Mouse (Mus musculus) myocyte (in vitro differentiated cells): ENCODE measurements around the gene Heg1. TPM values are rescaled to one million over a fixed set of nuclear protein-coding genes. Genes with fewer than 3 reads are reported as not detected.

Experiments
- H3K27me3 ChIP-seq: one replicate; pipeline ENCODE4 v1.6.1; 2011; ENCODE audit not compliant: control insufficient read depth, insufficient read depth, insufficient read length
- H3K36me3 ChIP-seq: one replicate; pipeline ENCODE4 v1.6.1; 2011; ENCODE audit not compliant: control insufficient read depth, insufficient read depth
- H3K4me2 ChIP-seq: one replicate; pipeline ENCODE4 v1.6.1; 2011; ENCODE audit warnings: low read depth, control low read depth
- H3K4me3 ChIP-seq: one replicate; pipeline ENCODE4 v1.5.1; 2011; ENCODE audit warnings: mild to moderate bottlenecking, control low read depth, moderate library complexity
- H3K79me2 ChIP-seq: one replicate; pipeline ENCODE4 v1.6.1; 2011; ENCODE audit not compliant: control insufficient read depth, insufficient read depth
- H3ac ChIP-seq: one replicate; pipeline ENCODE4 v1.6.1; 2011; ENCODE audit not compliant: control insufficient read depth, insufficient read length
- CEBPB ChIP-seq: IDR thresholded peaks from 2 replicates; pipeline ENCODE4 v1.6.1; 2011; ENCODE audit warnings: mild to moderate bottlenecking, moderate library complexity; ENCODE audit not compliant: poor library complexity, insufficient read depth, severe bottlenecking
- E2F4 ChIP-seq: IDR thresholded peaks from one replicate; pipeline ENCODE4 v1.6.1; 2011; ENCODE audit warnings: mild to moderate bottlenecking, control low read depth, moderate library complexity; ENCODE audit not compliant: insufficient read depth
- MAX ChIP-seq: IDR thresholded peaks from one replicate; pipeline ENCODE4 v1.6.1; 2011; ENCODE audit warnings: low read depth, mild to moderate bottlenecking, control low read depth
- MYOD1 ChIP-seq, 3 experiments: IDR thresholded peaks; one replicate each; pipeline ENCODE4 v1.6.1; 2011; ENCODE audit warnings: control low read depth in 2 of 3, low read depth in 2 of 3, mild to moderate bottlenecking in 2 of 3, moderate library complexity in 1 of 3; ENCODE audit not compliant: insufficient read length in 2 of 3, control insufficient read depth in 1 of 3
- MYOG ChIP-seq, 3 experiments: IDR thresholded peaks; one replicate each; pipeline ENCODE4 v1.6.1; 2011; ENCODE audit warnings: control low read depth in 2 of 3, low read depth in 2 of 3, mild to moderate bottlenecking in 2 of 3; ENCODE audit not compliant: insufficient read length in 2 of 3, control insufficient read depth in 1 of 3, insufficient read depth in 1 of 3
- POLR2A ChIP-seq: IDR thresholded peaks from one replicate; pipeline ENCODE4 v1.6.1; 2011; ENCODE audit warnings: low read depth, mild to moderate bottlenecking, control low read depth, moderate library complexity; ENCODE audit not compliant: insufficient read length
- POLR2AphosphoS2 ChIP-seq: IDR thresholded peaks from one replicate; pipeline ENCODE4 v1.6.1; 2011; ENCODE audit warnings: low read depth, control low read depth; ENCODE audit not compliant: insufficient read length
- REST ChIP-seq: IDR thresholded peaks from one replicate; pipeline ENCODE4 v1.6.1; 2011; ENCODE audit warnings: mild to moderate bottlenecking, control low read depth, moderate library complexity; ENCODE audit not compliant: insufficient read depth, insufficient read length
- SRF ChIP-seq: IDR thresholded peaks from one replicate; pipeline ENCODE4 v1.6.1; 2011; ENCODE audit warnings: low read depth; ENCODE audit not compliant: control insufficient read depth, insufficient read length
- TCF12 ChIP-seq: IDR thresholded peaks from one replicate; pipeline ENCODE4 v1.6.1; 2011; ENCODE audit warnings: mild to moderate bottlenecking, control low read depth; ENCODE audit not compliant: poor library complexity, insufficient read depth, severe bottlenecking
- TCF3 ChIP-seq: IDR thresholded peaks from one replicate; pipeline ENCODE4 v1.6.1; 2011; ENCODE audit warnings: low read depth, control low read depth; ENCODE audit not compliant: insufficient read length
- USF1 ChIP-seq: IDR thresholded peaks from one replicate; pipeline ENCODE4 v1.6.1; 2011; ENCODE audit warnings: low read depth, mild to moderate bottlenecking, control low read depth, moderate library complexity
- polyA plus RNA-seq: library from polyadenylated mRNA; unstranded; fragments of >200 nt; fragmentation: generic; extraction: Trizol; gene quantifications from one replicate; pipeline ENCODE4 v1.2.1, GENCODE M21; 2012; ENCODE audit warnings: missing spikeins

Heg1 gene
- polyA plus RNA-seq, 1 experiment: 28.3 TPM

DNA sequence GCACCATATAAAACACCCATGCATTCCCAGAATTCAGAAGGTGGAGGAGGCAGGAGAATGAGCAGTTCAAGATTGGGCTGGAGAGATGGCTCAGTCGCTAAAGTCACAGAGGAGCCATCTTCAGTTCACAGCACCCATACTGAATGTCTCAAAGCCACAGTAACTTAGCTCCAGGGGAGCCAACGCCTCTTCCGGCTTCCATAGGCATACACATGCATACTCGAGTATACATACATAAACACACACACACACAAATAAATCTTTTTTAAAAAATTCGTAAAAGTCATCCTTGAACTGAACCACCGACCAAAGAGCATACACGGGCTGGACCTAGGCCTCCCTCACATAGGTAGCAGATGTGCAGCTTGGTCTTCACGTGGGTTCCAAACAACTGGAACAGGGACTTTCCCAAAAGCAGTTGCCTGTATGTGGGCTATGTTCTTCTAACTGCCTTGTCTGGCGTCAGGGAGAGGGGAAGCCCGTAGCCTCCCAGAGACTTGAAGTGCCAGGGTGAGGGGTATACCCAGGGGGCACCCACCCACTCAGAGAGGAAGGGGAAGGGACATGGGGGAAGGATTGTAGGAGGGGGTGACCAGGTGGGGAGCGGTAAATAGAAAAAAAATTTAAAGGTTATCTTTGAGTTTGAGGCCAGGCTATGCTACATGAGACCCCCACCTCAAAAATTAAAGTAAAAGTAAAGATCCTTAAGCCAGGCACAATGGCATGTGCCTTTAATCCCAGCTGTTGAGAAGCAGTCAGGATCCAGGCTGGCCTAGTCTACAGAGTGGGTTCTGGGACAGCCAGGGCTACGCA lies 24.6 kb downstream of the Heg1 start:
- Histone ChIP-seq H3K79me2 (peaks cover 9% of the 10 kb centered on the region), H3K36me3 (peaks cover 16% of the 10 kb centered on the region), H3K27me3 (no peaks in the 10 kb centered on the region), H3K4me3 (no peak overlapping the region), H3K4me2 (no peak overlapping the region), H3ac (no peak overlapping the region)
- TF ChIP-seq CEBPB (no peak), MYOD1 (IDR thresholded peaks at IDR 0.05; ENCODE audit: control insufficient read depth in 1 of 3, insufficient read length in 2 of 3, low read depth in 2 of 3) (no peak), POLR2AphosphoS2 (no peak), POLR2A (no peak), USF1 (no peak), MAX (no peak), TCF12 (no peak), REST (no peak), TCF3 (no peak), SRF (no peak), E2F4 (no peak), MYOG (IDR thresholded peaks at IDR 0.05; ENCODE audit: control insufficient read depth in 1 of 3, insufficient read depth in 1 of 3, insufficient read length in 2 of 3, low read depth in 2 of 3) (no peak)

DNA sequence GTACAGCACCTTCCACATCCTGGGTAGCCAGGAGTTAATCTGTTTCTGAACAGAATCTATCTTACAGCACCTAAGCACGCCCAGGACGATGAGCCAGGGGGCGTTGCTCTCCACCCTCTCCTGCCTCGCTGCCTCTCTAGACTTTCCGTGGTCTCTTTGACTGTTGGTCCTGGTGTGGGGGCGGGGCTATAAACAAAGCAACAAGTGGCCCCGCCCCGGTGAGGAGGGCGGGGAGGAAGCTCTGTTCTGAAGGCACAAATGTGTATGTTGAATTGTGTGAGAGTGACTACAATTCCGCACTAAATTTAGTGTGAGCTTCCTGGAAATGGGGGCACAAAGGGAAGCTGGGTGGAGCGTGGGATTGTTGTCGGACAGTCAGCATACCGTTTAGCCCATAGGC lies 30.1 kb downstream of the Heg1 start:
- TF ChIP-seq SRF: no peak
- TF ChIP-seq POLR2A: no peak
- no peak for TF ChIP-seq TCF3
- TF ChIP-seq POLR2AphosphoS2: no peak
- TF ChIP-seq CEBPB: no peak
- TF ChIP-seq TCF12: no peak
- TF ChIP-seq USF1: no peak
- no peak for TF ChIP-seq MYOG (IDR thresholded peaks at IDR 0.05; ENCODE audit: control insufficient read depth in 1 of 3, insufficient read depth in 1 of 3, insufficient read length in 2 of 3, low read depth in 2 of 3)
- no peak for TF ChIP-seq REST
- TF ChIP-seq E2F4: no peak
- TF ChIP-seq MYOD1 (IDR thresholded peaks at IDR 0.05; ENCODE audit: control insufficient read depth in 1 of 3, insufficient read length in 2 of 3, low read depth in 2 of 3): no peak
- Histone ChIP-seq H3K79me2 (no peaks in the 10 kb centered on the region), H3K36me3 (peaks cover 20% of the 10 kb centered on the region), H3K27me3 (no peaks in the 10 kb centered on the region), H3K4me3 (no peak overlapping the region), H3ac (no peak overlapping the region), H3K4me2 (no peak overlapping the region)

DNA sequence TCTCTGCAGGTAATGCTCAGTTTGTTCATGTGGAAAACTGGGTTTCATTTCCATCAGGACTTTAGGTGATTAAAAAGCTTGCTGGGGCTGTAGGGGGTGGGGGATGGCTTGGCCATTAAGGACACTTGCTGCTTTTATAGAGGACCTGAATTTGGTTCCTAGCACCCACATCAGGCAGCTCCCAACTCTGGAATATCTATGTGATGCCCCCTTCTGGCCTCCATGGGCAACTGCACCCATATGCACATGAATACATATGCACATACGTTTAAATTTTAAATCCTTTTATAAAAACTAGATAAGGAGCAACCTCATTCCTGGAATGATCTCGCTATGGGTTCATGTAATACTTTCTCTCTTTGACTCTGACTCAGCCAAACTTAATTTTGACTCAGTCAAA lies 39.1 kb downstream of the Heg1 start:
- no peak overlapping the region for H3K4me2 ChIP-seq
- no peak overlapping the region for H3K4me3 ChIP-seq
- H3K27me3 ChIP-seq: no peaks in the 10 kb centered on the region
- TF ChIP-seq MYOG (IDR thresholded peaks at IDR 0.05; ENCODE audit: control insufficient read depth in 1 of 3, insufficient read depth in 1 of 3, insufficient read length in 2 of 3, low read depth in 2 of 3) (no peak), CEBPB (no peak), E2F4 (no peak), REST (no peak), TCF3 (no peak), POLR2A (no peak), POLR2AphosphoS2 (no peak), TCF12 (no peak), SRF (no peak), MYOD1 (IDR thresholded peaks at IDR 0.05; ENCODE audit: control insufficient read depth in 1 of 3, insufficient read length in 2 of 3, low read depth in 2 of 3) (no peak), MAX (no peak), USF1 (no peak)
- H3ac ChIP-seq: no peak overlapping the region
- peaks cover 58% of the 10 kb centered on the region for H3K36me3 ChIP-seq
- H3K79me2 ChIP-seq: no peaks in the 10 kb centered on the region

DNA sequence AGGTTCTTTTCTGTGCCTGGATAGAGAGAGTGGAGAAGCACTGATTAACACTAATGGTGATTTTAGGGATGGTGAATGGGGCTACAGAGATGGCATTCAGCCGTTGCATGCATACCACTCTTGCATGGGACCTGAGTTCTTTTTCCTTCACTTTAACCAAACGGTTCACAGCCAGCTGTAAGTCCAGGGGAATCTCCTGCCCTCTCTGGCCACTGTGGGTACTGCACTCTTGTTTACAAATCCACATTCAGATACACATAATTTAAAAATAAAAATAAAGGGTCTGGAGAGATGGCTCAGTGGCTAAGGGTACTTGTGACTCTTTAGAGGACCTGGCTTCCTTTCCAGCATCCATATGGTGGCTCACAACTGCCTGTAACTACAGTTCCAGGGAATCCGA lies 39.8 kb downstream of the Heg1 start:
- no peak for TF ChIP-seq MYOD1 (IDR thresholded peaks at IDR 0.05; ENCODE audit: control insufficient read depth in 1 of 3, insufficient read length in 2 of 3, low read depth in 2 of 3)
- no peak for TF ChIP-seq MYOG (IDR thresholded peaks at IDR 0.05; ENCODE audit: control insufficient read depth in 1 of 3, insufficient read depth in 1 of 3, insufficient read length in 2 of 3, low read depth in 2 of 3)
- TF ChIP-seq CEBPB: no peak
- no peak for TF ChIP-seq SRF
- TF ChIP-seq POLR2A: no peak
- no peak for TF ChIP-seq E2F4
- no peak for TF ChIP-seq MAX
- TF ChIP-seq TCF3: no peak
- TF ChIP-seq TCF12: no peak
- TF ChIP-seq REST: no peak
- no peak overlapping the region for H3ac ChIP-seq
- no peaks in the 10 kb centered on the region for H3K79me2 ChIP-seq
- no peaks in the 10 kb centered on the region for H3K27me3 ChIP-seq
- H3K4me2 ChIP-seq: no peak overlapping the region
- peaks cover 53% of the 10 kb centered on the region for H3K36me3 ChIP-seq
- H3K4me3 ChIP-seq: no peak overlapping the region

DNA sequence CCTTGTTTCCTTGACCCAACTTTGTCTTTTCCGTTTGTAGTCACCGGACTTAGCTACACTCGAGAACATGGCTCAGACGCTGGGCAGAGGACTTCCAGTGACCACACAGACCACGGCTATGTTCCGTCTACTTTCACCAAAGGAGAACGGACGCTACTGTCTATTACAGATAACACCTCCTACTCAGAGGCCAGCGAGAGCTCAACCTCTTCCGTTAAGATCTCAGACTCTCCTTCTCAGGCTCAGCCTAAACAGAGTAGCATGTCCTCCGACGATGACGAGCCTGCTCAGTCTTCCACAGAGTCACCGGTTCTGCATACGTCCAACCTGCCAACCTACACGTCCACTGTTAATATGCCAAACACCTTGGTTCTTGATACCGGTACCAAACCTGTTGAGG lies 42.1 kb downstream of the Heg1 start:
- Histone ChIP-seq H3K4me3 (no peak overlapping the region), H3ac (no peak overlapping the region), H3K79me2 (no peaks in the 10 kb centered on the region), H3K27me3 (no peaks in the 10 kb centered on the region), H3K36me3 (peaks cover 58% of the 10 kb centered on the region), H3K4me2 (no peak overlapping the region)
- TF ChIP-seq E2F4: no peak
- TF ChIP-seq TCF12: no peak
- no peak for TF ChIP-seq MAX
- no peak for TF ChIP-seq MYOG (IDR thresholded peaks at IDR 0.05; ENCODE audit: control insufficient read depth in 1 of 3, insufficient read depth in 1 of 3, insufficient read length in 2 of 3, low read depth in 2 of 3)
- no peak for TF ChIP-seq REST
- TF ChIP-seq TCF3: no peak
- no peak for TF ChIP-seq POLR2A
- no peak for TF ChIP-seq SRF
- no peak for TF ChIP-seq USF1
- no peak for TF ChIP-seq MYOD1 (IDR thresholded peaks at IDR 0.05; ENCODE audit: control insufficient read depth in 1 of 3, insufficient read length in 2 of 3, low read depth in 2 of 3)
- no peak for TF ChIP-seq POLR2AphosphoS2
